ENCODE assay signal across 18 mouse cellular contexts in the genomic region with DNA sequence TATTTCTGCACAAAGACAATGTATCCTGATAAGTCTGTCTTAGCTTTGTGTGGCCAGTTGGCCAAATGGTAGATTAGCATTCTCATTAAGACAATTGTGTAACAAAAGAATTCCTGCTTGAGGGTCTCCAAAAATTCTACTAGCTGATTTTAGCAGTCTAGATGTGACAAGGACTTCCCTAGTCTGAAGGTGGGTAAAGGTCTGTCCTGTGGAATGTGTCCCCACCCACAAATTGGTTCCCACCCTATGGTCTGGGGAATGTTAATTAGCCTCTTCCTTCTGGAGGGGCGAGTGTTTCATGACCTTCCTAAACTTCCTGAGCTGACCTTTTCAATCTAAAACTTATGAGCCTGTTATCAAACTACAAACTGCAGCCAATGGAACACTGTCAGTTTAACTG.
"Had no signal": no experiment of that assay in that cellular context is flagged by ENCODE, and none has a peak within 500 bp of the region (broad histone marks: within the 10 kb centered on the region; RNA-seq: fewer than 3 reads in every experiment).

No protein-coding gene starts in this region.

- H3K27ac ChIP-seq: liver, embryonic 15.5 days; lung, embryonic 15.5 days; macrophage; midbrain, embryonic 13.5 days; midbrain, embryonic 15.5 days; neural tube, embryonic 13.5 days; neural tube, embryonic 15.5 days had no signal

- DNase-seq: liver, postnatal 0 days; lung, adult 2 months; lung, postnatal 14 days; lung, postnatal 36 days; right cerebral cortex, postnatal 14 days; spleen, adult 18-20 months; thymus, adult 18-20 months; thymus, postnatal 14 days; thymus, postnatal 36 days had no signal

- H3K36me3 ChIP-seq: liver, embryonic 15.5 days; lung, embryonic 15.5 days; midbrain, embryonic 13.5 days; midbrain, embryonic 15.5 days; neural tube, embryonic 13.5 days; neural tube, embryonic 15.5 days had no signal

- H3K4me1 ChIP-seq: liver, embryonic 15.5 days; lung, embryonic 15.5 days; midbrain, embryonic 13.5 days; midbrain, embryonic 15.5 days; neural tube, embryonic 13.5 days; neural tube, embryonic 15.5 days had no signal

- H3K4me3 ChIP-seq: liver, embryonic 15.5 days; lung, embryonic 15.5 days; megakaryocyte, embryonic 14.5 days; midbrain, embryonic 13.5 days; midbrain, embryonic 15.5 days; myocyte; neural tube, embryonic 13.5 days; neural tube, embryonic 15.5 days had no signal

- H3K27me3 ChIP-seq: liver, embryonic 15.5 days; lung, embryonic 15.5 days; megakaryocyte, embryonic 14.5 days; midbrain, embryonic 13.5 days; midbrain, embryonic 15.5 days; neural tube, embryonic 13.5 days; neural tube, embryonic 15.5 days had no signal

- H3K9ac ChIP-seq: liver, embryonic 15.5 days; liver, postnatal 0 days; lung, embryonic 15.5 days; midbrain, embryonic 13.5 days; midbrain, embryonic 15.5 days; neural tube, embryonic 13.5 days; neural tube, embryonic 15.5 days had no signal

- H3K9me3 ChIP-seq: liver, embryonic 15.5 days; lung, embryonic 15.5 days; megakaryocyte, embryonic 14.5 days; midbrain, embryonic 13.5 days; midbrain, embryonic 15.5 days; neural tube, embryonic 13.5 days; neural tube, embryonic 15.5 days had no signal
